Mouse (Mus musculus) stomach, postnatal 0 days (tissue): ENCODE data around the gene Dgkq. TPM values are rescaled to one million over a fixed set of nuclear protein-coding genes. Genes with fewer than 3 reads are reported as not detected.

Experiments used
- ATAC-seq: fragments of 200-750 bp; cut with Nextera tagmentation; 2 replicates; pipeline ENCODE4 v1.8.0; 2017; ENCODE audit not compliant: low FRiP score, low TSS enrichment
- DNase-seq: peaks from one replicate; pipeline ENCODE4 v3.0.0-alpha.2; 2016; ENCODE audit warnings: low spot score
- H3K27ac ChIP-seq: fragments of 300-500 bp; sonication (generic); replicated peaks from 2 replicates; pipeline ENCODE4 v1.5.1; 2014; ENCODE audit warnings: mild to moderate bottlenecking, control low read depth
- H3K27me3 ChIP-seq: fragments of 300-500 bp; sonication (generic); 2 replicates; pipeline ENCODE4 v1.6.1; 2014; ENCODE audit warnings: low read length; ENCODE audit not compliant: control insufficient read depth, insufficient read depth
- H3K36me3 ChIP-seq: fragments of 300-500 bp; sonication (generic); 2 replicates; pipeline ENCODE4 v1.6.1; 2014; ENCODE audit warnings: low read length, mixed read lengths; ENCODE audit not compliant: control insufficient read depth, insufficient read depth
- H3K4me1 ChIP-seq: fragments of 300-500 bp; sonication (generic); replicated peaks from 2 replicates; pipeline ENCODE4 v1.6.1; 2014; ENCODE audit warnings: antibody characterized with exemption; ENCODE audit not compliant: control insufficient read depth, insufficient read depth
- H3K4me2 ChIP-seq: fragments of 300-500 bp; sonication (generic); replicated peaks from 2 replicates; pipeline ENCODE4 v1.6.1; 2014; ENCODE audit warnings: low read depth, mild to moderate bottlenecking, control low read depth, moderate library complexity
- H3K4me3 ChIP-seq: fragments of 300-500 bp; sonication (generic); 2 replicates; pipeline ENCODE4 v1.5.1; 2014; ENCODE audit warnings: low read depth, low read length, control low read depth
- H3K9ac ChIP-seq: fragments of 300-500 bp; sonication (generic); 2 replicates; pipeline ENCODE4 v1.6.1; 2014; ENCODE audit warnings: mild to moderate bottlenecking, low read length, control low read depth, mixed read lengths
- H3K9me3 ChIP-seq: fragments of 300-500 bp; sonication (generic); 2 replicates; pipeline ENCODE4 v1.6.1; 2016; ENCODE audit warnings: low read length; ENCODE audit not compliant: control insufficient read depth
- CTCF ChIP-seq: IDR thresholded peaks from 2 replicates; pipeline ENCODE4 v1.5.1; 2016; ENCODE audit warnings: antibody characterized with exemption, low read depth, mild to moderate bottlenecking, moderate library complexity
- EP300 ChIP-seq: optimal IDR thresholded peaks from 2 replicates; pipeline ENCODE3; 2016; ENCODE audit warnings: antibody characterized with exemption
- WGBS: fragments of 180-500 bp; shearing (Covaris S2); extraction: QIAGEN DNeasy Blood & Tissue Kit; methylation state at CpG from one replicate; pipeline ENCODE4 v1.1.7; 2014; 5-methylcytosine and 5-hydroxymethylcytosine counted together
- polyA plus RNA-seq: library from polyadenylated mRNA; unstranded; fragments of >200 nt; fragmentation: Nextera tagmentation; extraction: Ambion mirVana; gene quantifications from 2 replicates; pipeline ENCODE4 v1.2.1, GENCODE M21; 2015

Dgkq gene
- polyA plus RNA-seq: 4.6 and 4.9 TPM in 2 replicates

DNA sequence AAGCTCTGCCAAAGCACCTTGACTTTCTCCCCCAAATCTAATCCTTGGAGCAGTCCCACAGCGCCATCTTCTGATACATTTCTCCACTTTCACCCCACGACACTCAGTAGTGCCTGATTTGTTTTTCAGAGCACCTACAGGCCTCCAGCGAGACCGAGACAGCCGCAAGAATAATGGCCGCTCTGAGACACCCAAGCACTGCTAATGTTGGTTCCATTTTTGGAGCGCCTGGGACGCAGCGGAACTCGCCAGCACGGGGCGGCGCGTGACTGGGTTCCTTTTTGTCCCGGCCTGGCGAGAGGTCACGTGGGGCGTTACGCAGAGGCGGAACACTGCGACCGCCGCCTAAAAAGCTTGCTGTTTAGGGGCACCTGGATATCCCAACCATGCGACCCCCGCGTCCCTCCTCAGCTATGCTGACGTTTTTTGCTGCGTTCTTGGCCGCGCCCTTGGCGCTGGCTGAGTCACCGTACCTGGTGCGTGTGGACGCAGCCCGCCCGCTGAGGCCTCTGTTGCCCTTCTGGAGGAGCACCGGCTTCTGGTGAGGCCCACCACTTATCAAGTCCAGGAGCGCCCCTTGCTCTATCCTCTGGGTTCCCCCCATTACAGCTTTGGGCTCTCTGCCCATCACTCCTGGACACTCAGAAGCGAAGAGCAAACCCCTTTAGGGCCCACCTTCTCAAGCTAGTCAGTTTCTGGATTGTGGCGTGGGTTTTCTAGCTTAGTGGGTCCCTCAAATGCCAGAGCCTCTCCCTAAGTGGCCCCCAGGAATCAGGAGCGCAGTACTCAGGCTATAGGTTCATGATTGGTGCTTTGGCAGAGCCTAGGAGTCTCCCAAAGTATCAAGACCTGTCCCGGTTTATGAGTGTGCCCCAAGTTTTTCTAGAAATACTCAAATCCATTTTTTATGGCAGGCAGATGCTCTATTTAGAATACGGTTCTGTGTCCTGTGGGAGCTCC, at the start of gene Dgkq:
Gene Dgkq (minus strand): TSS at position 696 of the 960 bp plus-strand sequence.
- ATAC-seq (peak; percentile 90), DNase-seq (peak; percentile 85)
- Histone ChIP-seq H3K4me2 (peak within 1 kb of the TSS; percentile 82), H3K9me3 (no peaks in the 10 kb centered on the region), H3K9ac (peak within 1 kb of the TSS; percentile 84), H3K27ac (peak within 1 kb of the TSS; percentile 90), H3K4me3 (peak within 1 kb of the TSS; percentile 58), H3K36me3 (peaks cover 7% of the 10 kb centered on the region; the same call in 1 of the 2 replicates), H3K27me3 (no peaks in the 10 kb centered on the region), H3K4me1 (peaks cover 7% of the 10 kb centered on the region; the same call in 1 of the 2 replicates)
- TF ChIP-seq CTCF (peak; percentile 89), EP300 (no peak)
- WGBS: 4% methylated on average over 43 of the region's 43 CpGs

DNA sequence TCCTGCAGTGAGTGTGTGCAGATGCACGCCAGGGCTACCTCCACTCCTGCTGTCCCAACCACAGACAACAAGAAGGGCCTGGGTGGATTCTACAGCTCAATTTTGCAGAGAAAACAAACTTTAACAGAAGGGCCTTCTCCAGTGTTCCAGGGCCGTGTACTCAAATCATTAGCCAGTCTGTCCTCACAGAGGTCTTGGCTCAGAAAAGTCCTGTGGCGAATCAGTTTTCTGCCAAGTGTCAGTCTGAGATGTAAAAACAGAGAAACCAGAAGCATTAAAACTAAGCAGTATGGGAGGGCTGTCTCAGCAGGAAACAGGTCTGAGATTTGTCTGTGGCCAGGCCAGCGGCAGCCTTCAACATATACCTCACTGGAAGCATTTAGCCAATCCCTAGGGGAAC, 48.6 kb upstream of the Dgkq start:
- Histone ChIP-seq H3K9ac (no peak overlapping the region), H3K27me3 (no peaks in the 10 kb centered on the region), H3K9me3 (no peaks in the 10 kb centered on the region), H3K4me2 (no peak overlapping the region), H3K27ac (no peak overlapping the region), H3K36me3 (no peaks in the 10 kb centered on the region), H3K4me1 (no peaks in the 10 kb centered on the region), H3K4me3 (no peak overlapping the region)
- ATAC-seq (no peak), DNase-seq (no peak)
- 54% methylated on average over 4 of the region's 4 CpGs for WGBS
- TF ChIP-seq EP300: no peak
- no peak for TF ChIP-seq CTCF

DNA sequence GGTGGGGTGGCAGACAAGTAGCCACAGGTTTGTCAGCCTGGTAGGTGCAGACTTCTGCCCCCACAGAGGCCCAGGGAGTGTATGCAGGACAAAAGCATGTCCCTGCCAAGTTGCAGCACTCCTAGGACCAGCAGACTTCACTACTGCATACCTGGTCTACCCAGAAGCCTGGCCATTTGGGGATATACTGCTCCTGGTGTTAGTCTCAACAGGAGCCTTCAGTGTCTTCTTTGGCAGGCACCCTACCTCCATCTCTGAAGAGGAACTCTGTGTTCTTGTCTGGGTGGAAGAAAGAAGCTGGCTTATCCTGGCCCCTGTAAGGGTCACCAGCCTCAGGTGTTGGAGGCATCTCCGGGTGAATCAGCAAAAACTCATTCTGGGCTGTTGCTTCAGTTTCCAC, 46.5 kb upstream of the Dgkq start:
- 57% methylated on average over 1 of the region's 1 CpGs for WGBS
- DNase-seq: peak; percentile 12
- H3K4me3 ChIP-seq: no peak overlapping the region
- H3K4me1 ChIP-seq: no peaks in the 10 kb centered on the region
- no peaks in the 10 kb centered on the region for H3K27me3 ChIP-seq
- ATAC-seq: no peak
- TF ChIP-seq CTCF (no peak), EP300 (no peak)
- H3K4me2 ChIP-seq: no peak overlapping the region
- H3K9ac ChIP-seq: no peak overlapping the region
- H3K36me3 ChIP-seq: no peaks in the 10 kb centered on the region
- H3K9me3 ChIP-seq: no peaks in the 10 kb centered on the region
- no peak overlapping the region for H3K27ac ChIP-seq

- Histone ChIP-seq H3K9ac (0 out of 2 replicates have a peak overlapping the region, but pooled peaks have one; percentile 23), H3K27ac (0 out of 2 replicates have a peak overlapping the region, but pooled peaks have one; percentile 31), H3K9me3 (no peaks in the 10 kb centered on the region), H3K36me3 (no peaks in the 10 kb centered on the region), H3K4me2 (no peak overlapping the region), H3K27me3 (no peaks in the 10 kb centered on the region), H3K4me3 (no peak overlapping the region), H3K4me1 (no peaks in the 10 kb centered on the region)
- ATAC-seq (peak; percentile 66), DNase-seq (peak; percentile 52)
- WGBS: 44% methylated on average over 6 of the region's 6 CpGs
- TF ChIP-seq EP300 (no peak), CTCF (no peak)
These were observed 44.7 kb upstream of the Dgkq start for GRCm38 (mm10) chr5:108714149-108714548.

DNA sequence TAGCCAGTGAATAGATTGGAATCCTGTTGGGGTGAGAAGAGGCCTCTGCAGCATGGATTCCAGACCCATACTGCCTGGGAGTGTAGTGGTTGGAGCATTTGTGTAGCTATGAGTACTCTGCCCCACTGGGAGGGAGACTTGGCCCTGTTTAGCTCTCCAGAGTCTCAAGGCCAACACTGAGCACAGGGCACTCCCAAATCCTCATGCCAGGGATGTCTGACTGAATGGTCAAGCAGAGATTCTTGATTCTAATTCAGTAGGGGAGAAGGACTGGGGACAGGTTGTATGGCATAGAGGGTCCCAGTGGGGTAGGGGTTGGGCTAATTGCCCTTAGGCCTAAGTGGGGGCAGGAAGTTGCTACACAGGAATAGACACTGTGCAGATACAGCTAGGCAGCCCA, 44.2 kb upstream of the Dgkq start:
- Histone ChIP-seq H3K36me3 (no peaks in the 10 kb centered on the region), H3K4me1 (no peaks in the 10 kb centered on the region), H3K9ac (no peak overlapping the region), H3K9me3 (no peaks in the 10 kb centered on the region), H3K27me3 (no peaks in the 10 kb centered on the region), H3K4me3 (no peak overlapping the region), H3K27ac (0 out of 2 replicates have a peak overlapping the region, but pooled peaks have one; percentile 31), H3K4me2 (no peak overlapping the region)
- ATAC-seq: no peak
- no peak for DNase-seq
- no peak for TF ChIP-seq CTCF
- no peak for TF ChIP-seq EP300

GRCm38 (mm10) chr5:108713096-108713495, 43.6 kb upstream of the Dgkq start:
- Histone ChIP-seq H3K4me2 (no peak overlapping the region), H3K36me3 (no peaks in the 10 kb centered on the region), H3K9ac (no peak overlapping the region), H3K4me3 (no peak overlapping the region), H3K27ac (no peak overlapping the region), H3K4me1 (no peaks in the 10 kb centered on the region), H3K9me3 (no peaks in the 10 kb centered on the region), H3K27me3 (no peaks in the 10 kb centered on the region)
- DNase-seq: no peak
- TF ChIP-seq EP300: no peak
- TF ChIP-seq CTCF: no peak
- no peak for ATAC-seq
- 93% methylated on average over 2 of the region's 2 CpGs for WGBS
